16 mouse cellular contexts compared by ENCODE assay signal in genomic region chr15:103173251-103173650, GRCm38 (mm10).
"Had no signal": no experiment of that assay in that cellular context is flagged by ENCODE, and none has a peak within 500 bp of the region (broad histone marks: within the 10 kb centered on the region; RNA-seq: fewer than 3 reads in every experiment).

No protein-coding gene starts in this region.

- H3K27ac ChIP-seq: forebrain, embryonic 15.5 days; heart, adult 2 months; heart, embryonic 13.5 days; heart, embryonic 15.5 days; hindbrain, embryonic 15.5 days; hindbrain, postnatal 0 days; limb, embryonic 13.5 days; limb, embryonic 15.5 days; liver, embryonic 12.5 days; liver, embryonic 14.5 days had no signal

- ATAC-seq: forebrain, embryonic 15.5 days; forebrain, postnatal 0 days; hindbrain, postnatal 0 days; intestine, embryonic 16.5 days; liver, embryonic 12.5 days had no signal

- H3K9ac ChIP-seq: forebrain, embryonic 15.5 days; forebrain, postnatal 0 days; heart, embryonic 13.5 days; heart, embryonic 15.5 days; hindbrain, embryonic 13.5 days; hindbrain, embryonic 15.5 days; limb, embryonic 13.5 days; limb, embryonic 15.5 days; liver, embryonic 12.5 days; liver, embryonic 14.5 days had no signal

- H3K9me3 ChIP-seq: forebrain, embryonic 15.5 days; heart, embryonic 13.5 days; heart, embryonic 15.5 days; hindbrain, embryonic 13.5 days; hindbrain, embryonic 15.5 days; limb, embryonic 13.5 days; limb, embryonic 15.5 days; liver, embryonic 12.5 days had no signal

- H3K36me3 ChIP-seq: forebrain, embryonic 15.5 days; heart, embryonic 13.5 days; heart, embryonic 15.5 days; hindbrain, embryonic 13.5 days; hindbrain, embryonic 15.5 days; limb, embryonic 13.5 days; limb, embryonic 15.5 days; liver, embryonic 12.5 days had no signal

- DNase-seq: layer of hippocampus, adult 9-11 months; layer of hippocampus, postnatal 36 days had no signal

- H3K4me3 ChIP-seq: forebrain, embryonic 15.5 days; heart, adult 2 months; heart, embryonic 13.5 days; heart, embryonic 15.5 days; hindbrain, embryonic 13.5 days; hindbrain, embryonic 15.5 days; limb, embryonic 13.5 days; limb, embryonic 15.5 days; liver, embryonic 12.5 days had no signal

- H3K4me2 ChIP-seq: forebrain, embryonic 15.5 days; heart, embryonic 11.5 days; heart, embryonic 13.5 days; heart, embryonic 15.5 days; hindbrain, embryonic 13.5 days; hindbrain, embryonic 15.5 days; limb, embryonic 13.5 days; limb, embryonic 15.5 days; liver, embryonic 12.5 days had no signal
